Mouse (Mus musculus): ENCODE results near the gene Gdf11.

The Gdf11 gene

GRCm38 (mm10) chr10:128919203-128919631, 27.7 kb upstream of the Gdf11 start:
- no peak for DNase-seq (ENCODE audit: low spot score)

DNA sequence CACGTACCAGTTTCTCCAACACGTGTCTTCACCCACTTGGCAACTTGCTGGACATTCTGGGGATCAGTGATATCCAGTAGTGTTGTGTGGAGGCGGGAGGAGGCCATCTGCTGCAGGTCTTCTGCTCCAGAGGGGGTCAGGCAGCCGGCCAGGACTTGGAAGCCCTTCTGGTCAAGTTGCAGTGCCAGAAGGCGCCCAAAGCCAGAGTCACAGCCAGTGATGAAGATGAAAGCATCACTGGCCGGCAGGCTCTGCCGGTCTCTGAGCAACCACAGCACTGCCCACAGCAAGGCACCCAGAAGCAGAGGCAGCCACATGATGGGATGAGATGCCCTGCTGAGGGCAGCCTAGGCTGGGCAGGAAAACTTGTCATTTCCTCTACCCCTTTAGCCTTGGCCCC, 26.7 kb upstream of the Gdf11 start:
- DNase-seq (ENCODE audit: low spot score), result no peak

DNA sequence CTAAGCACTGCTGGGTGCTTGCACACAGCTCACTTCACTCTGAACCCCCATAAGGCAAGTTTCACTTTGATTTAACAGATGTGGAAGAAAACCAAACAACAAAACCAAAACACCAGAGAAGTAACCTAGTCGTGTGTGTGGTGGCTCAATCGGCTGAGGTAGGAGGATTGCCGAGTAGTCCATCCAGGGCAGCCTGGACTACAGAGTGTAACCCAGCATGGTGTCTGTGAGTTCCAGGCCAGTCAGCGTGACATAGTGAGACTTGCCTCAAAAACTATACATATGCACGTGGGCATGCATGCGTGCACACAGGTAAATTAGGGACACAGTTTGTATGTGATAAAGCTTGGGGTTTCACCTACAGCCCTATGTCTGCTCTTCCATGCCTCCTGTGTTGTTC, 25.9 kb upstream of the Gdf11 start:
- DNase-seq (ENCODE audit: low spot score), result no peak

DNA sequence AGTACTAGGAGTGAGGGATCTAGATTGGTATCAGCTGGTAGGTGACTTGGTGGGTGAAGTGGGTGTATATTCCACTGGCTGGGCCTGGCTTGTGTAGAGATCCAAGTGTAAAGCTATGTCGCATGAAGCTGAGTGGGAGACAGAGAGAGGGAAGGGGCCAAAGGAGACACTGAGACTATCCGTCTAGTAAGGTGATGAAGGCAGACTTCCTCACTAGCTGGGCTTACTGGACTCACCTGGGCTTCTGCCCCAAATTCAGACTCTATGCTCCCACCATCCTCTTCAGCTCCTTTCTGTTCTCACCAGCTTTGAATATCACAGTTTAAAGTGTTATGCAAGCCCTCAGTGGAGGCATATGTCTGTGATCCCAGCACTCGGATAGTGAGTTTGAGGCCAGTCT, 25.1 kb upstream of the Gdf11 start:
- DNase-seq (ENCODE audit: low spot score), result no peak

GRCm38 (mm10) chr10:128915550-128915949, 24.0 kb upstream of the Gdf11 start:
- no peak for DNase-seq (ENCODE audit: low spot score)

- DNase-seq (ENCODE audit: low spot score), result no peak
Measured at GRCm38 (mm10) chr10:128913696-128914095, 22.2 kb upstream of the Gdf11 start.

DNA sequence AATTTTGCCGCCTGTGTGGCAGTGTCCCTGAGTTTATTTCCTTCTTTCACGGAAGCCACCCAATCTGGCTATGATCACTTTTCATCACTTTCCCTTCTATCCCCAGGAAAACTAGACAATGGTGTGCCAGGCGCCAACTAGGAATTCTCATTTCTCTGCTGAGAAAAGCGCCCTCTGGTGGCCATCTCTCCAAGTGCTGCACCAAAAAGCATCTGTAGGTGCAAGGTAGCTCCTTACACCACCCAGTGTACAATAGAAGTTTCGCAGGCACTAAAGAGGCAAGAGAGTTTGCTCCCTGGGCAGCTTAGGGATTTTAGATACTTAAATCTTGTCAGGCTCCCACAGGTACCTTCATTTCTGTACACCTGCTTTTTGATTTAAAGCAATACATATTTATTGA, 21.7 kb upstream of the Gdf11 start:
- DNase-seq (ENCODE audit: low spot score), result peak; percentile 77

- no peak for DNase-seq (ENCODE audit: low spot score)
Measured at GRCm38 (mm10) chr10:128912791-128913190, 21.3 kb upstream of the Gdf11 start.

DNA sequence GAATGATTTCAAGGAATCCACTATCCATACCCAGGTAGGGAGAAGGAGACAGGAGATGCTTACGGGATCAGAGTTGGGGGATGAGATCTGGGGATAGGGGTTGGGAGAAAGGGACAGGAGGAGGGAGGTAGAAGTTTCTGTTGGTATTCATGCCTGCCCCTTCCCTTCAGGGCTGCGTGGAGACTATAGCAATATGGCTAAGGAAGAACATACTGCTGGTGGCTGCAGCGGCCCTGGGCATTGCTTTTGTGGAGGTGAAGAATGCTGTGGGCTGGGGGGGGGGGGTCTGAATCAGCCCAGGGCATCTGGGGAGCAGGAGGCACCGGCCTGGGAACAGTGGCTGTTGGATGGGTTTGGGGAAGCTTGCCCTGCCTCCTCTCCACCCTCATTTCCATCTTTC, 20.8 kb upstream of the Gdf11 start:
- no peak for DNase-seq (ENCODE audit: low spot score)

- DNase-seq (ENCODE audit: low spot score), result no peak
Measured at GRCm38 (mm10) chr10:128911430-128911829, 19.9 kb upstream of the Gdf11 start.

DNA sequence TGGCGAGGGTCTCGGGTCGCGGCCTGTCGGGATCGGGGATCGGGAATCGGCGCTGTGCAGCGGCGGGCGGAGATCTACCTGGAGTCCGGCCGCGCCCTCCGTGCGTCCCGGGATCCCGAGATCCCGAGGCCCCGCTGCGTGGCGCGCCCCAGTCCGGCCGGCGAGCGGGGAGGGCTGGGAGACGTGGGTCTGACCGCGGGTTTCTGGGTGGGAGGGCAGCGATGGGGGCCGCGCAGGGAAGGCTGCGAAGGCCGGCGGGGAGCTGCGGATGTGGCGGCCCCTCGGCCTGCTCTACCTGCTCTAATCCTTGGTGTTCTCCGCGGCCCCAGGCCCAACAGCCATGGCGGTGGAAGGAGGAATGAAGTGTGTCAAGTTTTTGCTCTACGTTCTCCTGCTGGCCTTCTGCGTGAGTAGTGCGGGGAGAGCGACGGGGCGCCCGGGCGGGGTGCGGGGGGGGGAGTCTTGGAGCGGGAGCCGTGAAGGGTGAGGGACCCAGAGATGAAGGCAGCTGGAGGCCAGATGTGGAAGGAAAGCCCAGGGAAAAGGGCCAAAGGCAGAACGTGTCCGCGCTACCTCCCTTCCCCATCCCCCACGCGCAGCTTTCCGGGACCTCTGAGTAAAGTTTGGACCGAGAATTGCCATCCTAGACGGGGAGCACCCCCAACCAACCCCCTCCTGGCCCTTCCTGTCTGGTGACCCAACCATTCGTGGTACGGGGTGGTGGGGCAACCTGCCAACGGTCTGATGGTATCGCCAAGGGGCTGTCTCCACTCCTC, 18.7 kb upstream of the Gdf11 start:
- peak; percentile 60 for DNase-seq (ENCODE audit: low spot score)

DNA sequence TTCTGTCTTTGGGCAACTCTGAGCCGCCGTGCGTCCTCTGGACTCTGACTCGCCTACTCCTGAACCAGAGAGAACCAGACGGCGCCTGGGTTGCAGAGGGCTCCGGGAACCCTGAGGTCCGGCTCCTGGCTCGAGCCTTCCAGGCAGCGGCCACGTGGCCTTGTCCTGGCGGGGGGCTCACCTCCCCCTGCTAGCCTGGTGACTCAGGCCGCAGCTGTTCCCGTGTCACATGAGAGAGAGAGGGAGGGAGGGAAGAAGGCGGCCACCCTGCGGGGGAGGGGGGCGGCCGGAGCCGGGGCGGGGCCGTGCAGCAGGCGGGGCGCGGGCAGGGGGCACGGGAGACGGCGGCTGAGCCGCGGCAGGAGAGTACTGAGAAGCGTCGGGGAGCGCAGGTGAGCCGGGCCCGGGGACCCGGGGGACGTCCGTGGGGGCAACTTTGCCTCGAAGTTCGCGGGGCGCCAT, 18.1 kb upstream of the Gdf11 start:
- DNase-seq (ENCODE audit: low spot score), result peak; percentile 84

DNA sequence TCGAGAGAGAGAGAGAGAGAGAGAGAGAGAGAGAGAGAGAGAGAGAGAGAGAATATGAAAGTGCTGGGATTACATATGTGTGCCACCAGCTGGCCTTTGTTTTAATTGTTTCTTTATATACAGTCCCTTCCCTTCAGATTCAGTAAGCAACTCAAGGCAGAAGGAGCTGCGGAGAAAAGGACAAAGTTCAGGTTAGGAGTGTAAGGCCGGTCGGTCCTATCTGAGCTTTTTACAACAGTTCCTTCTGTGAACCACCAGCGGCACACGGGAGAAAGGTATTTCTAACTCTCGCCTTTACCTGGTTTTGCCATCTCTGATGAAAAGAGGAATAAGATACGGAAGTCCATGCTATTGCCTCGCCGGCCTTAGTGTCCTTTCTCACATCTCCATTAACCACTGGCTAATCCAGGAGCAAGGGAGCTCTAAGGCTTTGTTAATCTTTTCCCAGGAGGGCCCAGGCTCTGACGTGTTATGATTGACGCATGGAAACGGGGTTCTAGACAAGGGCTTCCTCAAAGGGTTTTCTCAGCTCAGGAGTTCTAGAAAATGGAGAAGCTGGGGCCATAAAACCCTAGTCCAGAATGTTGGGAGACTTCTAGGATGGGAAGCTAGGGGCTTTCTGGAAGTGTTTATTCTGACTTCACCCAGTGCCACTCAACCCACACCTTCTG, 17.4 kb upstream of the Gdf11 start:
- DNase-seq (ENCODE audit: low spot score), result no peak

- DNase-seq (ENCODE audit: low spot score), result no peak
Measured at GRCm38 (mm10) chr10:128904812-128905211, 13.3 kb upstream of the Gdf11 start.

DNA sequence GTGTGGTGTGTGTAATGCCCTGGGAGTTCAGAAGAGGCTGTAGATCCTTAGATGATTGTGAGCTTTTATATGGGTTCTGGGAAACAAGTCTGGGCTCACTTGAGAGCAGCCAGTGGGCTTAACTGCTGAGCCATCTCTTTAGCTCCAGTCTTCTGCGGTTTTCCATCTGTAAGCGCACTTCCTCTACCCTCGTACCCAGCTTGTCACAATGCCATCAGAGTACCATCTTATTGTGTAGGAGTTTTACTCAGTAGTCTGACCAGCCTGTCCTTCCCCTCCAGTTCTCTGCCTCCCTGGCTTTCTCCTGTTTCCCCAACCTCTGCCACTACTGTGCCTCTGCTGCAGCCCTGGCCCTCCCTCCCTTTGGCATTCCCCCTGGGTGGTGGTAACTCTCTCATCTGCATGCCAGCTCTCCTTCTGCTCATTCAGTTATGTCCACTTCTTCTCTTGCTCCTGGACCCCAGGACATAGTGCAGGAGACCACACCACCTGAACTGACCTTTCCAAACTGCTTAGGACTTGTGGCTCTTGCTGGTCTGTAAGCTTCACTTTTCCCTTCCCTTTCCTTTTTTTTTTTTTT, 11.0 kb upstream of the Gdf11 start:
- no peak for DNase-seq (ENCODE audit: low spot score)

GRCm38 (mm10) chr10:128901409-128901808, 9.9 kb upstream of the Gdf11 start:
- no peak for DNase-seq (ENCODE audit: low spot score)

DNA sequence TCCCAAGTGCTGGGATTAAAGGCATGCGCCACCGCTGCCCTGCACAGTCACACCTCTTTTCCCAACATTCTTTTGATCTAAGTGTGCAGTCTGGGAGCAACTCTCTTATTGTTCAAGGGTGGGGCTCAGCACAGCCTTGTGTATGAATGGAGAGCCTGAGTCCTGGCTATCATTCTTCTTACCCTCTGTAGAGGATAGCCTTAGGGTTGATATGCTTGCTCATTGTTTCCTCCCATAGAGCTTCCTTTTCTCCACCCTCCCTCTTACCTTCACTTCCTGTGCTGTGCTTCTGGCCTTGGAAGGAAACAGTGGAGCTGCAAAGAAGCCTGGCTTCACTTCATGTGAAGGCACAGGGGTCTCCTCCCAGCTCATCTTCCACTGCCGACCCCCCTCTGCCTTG, 9.2 kb upstream of the Gdf11 start, which contains the start of gene Cd63:
Gene Cd63, plus strand, starts transcription at position 292 of the 400 bp plus-strand sequence.
- DNase-seq (ENCODE audit: low spot score), result no peak

DNA sequence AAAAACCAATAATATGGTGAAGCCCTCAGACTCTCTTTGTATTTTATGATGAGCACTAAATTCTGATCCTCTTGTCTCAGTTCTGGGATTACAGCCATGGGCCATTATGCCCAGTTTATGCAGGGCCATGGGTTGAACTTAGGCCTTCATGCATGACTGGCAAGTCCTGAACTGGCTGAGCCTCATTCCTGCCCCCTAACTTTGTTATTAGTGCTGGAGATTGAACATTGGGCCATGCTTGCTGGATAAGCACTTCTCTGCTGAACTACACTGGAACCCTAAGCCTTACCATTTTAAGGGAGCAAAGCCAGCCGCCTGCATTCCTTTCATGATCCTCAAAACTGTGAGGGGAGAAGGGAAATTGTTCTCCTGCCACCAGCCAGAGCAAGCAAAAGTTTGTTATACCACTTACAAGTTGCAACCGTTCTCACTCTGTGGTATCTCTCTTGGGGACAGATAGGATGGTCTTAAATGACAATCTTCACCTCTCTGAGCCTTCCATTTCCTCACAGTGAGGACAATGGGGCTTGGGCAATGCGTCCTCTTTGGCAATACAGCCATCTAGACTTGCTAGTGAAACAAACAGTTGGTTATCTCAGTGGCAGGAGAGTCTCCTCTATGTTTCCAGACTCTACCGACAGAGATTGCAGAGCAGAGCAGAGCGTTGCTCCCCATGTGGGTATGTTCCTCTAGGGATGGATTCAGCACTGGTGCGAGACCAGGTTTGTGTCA, 8.4 kb upstream of the Gdf11 start:
- no peak for DNase-seq (ENCODE audit: low spot score)

GRCm38 (mm10) chr10:128897501-128897900, 6.0 kb upstream of the Gdf11 start:
- no peak for DNase-seq (ENCODE audit: low spot score)

DNA sequence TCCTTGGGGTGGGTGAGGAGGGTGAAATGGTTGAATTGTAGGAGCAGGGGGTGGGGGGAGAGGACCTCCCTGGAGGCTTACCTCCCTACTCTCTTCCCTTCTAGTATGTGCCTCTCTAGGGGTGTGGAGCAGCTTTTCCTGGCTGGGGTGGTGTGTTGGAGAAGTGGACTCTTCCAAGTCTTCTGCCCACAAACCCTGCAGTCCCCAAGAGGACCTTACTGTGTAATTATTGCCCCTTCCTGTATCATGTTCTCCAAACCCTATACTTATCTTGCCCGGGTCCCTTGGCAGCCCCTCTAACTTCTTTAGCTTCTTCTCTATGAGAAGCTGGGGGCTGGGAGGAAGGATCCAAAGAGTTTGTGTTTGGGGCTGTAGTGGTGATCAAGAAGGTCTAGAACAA, 5.3 kb upstream of the Gdf11 start:
- DNase-seq (ENCODE audit: low spot score), result no peak

GRCm38 (mm10) chr10:128895952-128896693, 4.6 kb upstream of the Gdf11 start:
- DNase-seq (ENCODE audit: low spot score), result no peak

GRCm38 (mm10) chr10:128895437-128895836, 3.9 kb upstream of the Gdf11 start:
- DNase-seq (ENCODE audit: low spot score), result peak; percentile 75
